Mouse (Mus musculus) cortical plate, adult 2 months (tissue): ENCODE measurements around the gene Flvcr2. TPM values are rescaled to one million over a fixed set of nuclear protein-coding genes. Genes with fewer than 3 reads are reported as not detected.
"Not testable (repeated sequence)": the region's sequence is repeated elsewhere in the genome, so short reads cannot be mapped to it uniquely, and the experiment has no call there.

Experiments used
- H3K27ac ChIP-seq: fragments of 200-500 bp; 2 replicates; pipeline ENCODE4 v1.5.1; 2012; ENCODE audit warnings: low read length, control low read depth, inconsistent platforms; ENCODE audit not compliant: insufficient read depth
- H3K4me1 ChIP-seq: fragments of 200-500 bp; 2 replicates; pipeline ENCODE4 v1.6.1; 2011; ENCODE audit warnings: low read length; ENCODE audit not compliant: control insufficient read depth, insufficient read depth
- H3K4me3 ChIP-seq: fragments of 200-500 bp; 2 replicates; pipeline ENCODE4 v1.5.1; 2011; ENCODE audit warnings: mild to moderate bottlenecking, low read length, control low read depth; ENCODE audit not compliant: insufficient read depth
- CTCF ChIP-seq: fragments of 200-500 bp; IDR thresholded peaks from 2 replicates; pipeline ENCODE4 v1.5.1; 2011; ENCODE audit warnings: mild to moderate bottlenecking, control low read depth, low read length; ENCODE audit not compliant: insufficient read depth; ENCODE audit errors: extremely low read depth
- POLR2A ChIP-seq: fragments of 200-500 bp; IDR thresholded peaks from 2 replicates; pipeline ENCODE4 v1.6.1; 2011; ENCODE audit warnings: mild to moderate bottlenecking, low read length, control low read depth; ENCODE audit not compliant: insufficient read depth; ENCODE audit errors: extremely low read depth
- polyA plus RNA-seq: library from polyadenylated mRNA; depleted of rRNA; stranded (reverse); fragments of >200 nt; gene quantifications from 2 replicates; pipeline ENCODE4 v1.2.3, GENCODE M21; 2012; rRNA removed

Gene Flvcr2
- 3.3 and 4.3 TPM in 2 replicates for polyA plus RNA-seq

GRCm38 (mm10) chr12:85745827-85746695, at the start of gene Flvcr2:
Flvcr2 (plus strand) TSS chr12:85746539.
- H3K27ac ChIP-seq, result no peak within 1 kb of the TSS
- peak; percentile 88 for TF ChIP-seq CTCF
- TF ChIP-seq POLR2A, result 0 out of 2 replicates have a peak, but pooled peaks have one; percentile 15
- no peaks in the 10 kb centered on the region for H3K4me1 ChIP-seq
- H3K4me3 ChIP-seq, result peak within 1 kb of the TSS; percentile 53

GRCm38 (mm10) chr12:85698179-85698578, 48.2 kb upstream of the Flvcr2 start:
- not testable (repeated sequence) for H3K4me3 ChIP-seq, H3K27ac ChIP-seq, H3K4me1 ChIP-seq

- Histone ChIP-seq H3K4me3 (no peak overlapping the region), H3K4me1 (no peaks in the 10 kb centered on the region), H3K27ac (no peak overlapping the region)
- TF ChIP-seq CTCF, result no peak
- no peak for TF ChIP-seq POLR2A
Measured at GRCm38 (mm10) chr12:85700191-85700841, 46.0 kb upstream of the Flvcr2 start.

- no peak overlapping the region for H3K27ac ChIP-seq
- H3K4me3 ChIP-seq, result no peak overlapping the region
- TF ChIP-seq POLR2A, result no peak
- TF ChIP-seq CTCF, result no peak
- H3K4me1 ChIP-seq, result no peaks in the 10 kb centered on the region
Measured at GRCm38 (mm10) chr12:85700842-85701223, 45.5 kb upstream of the Flvcr2 start.

- H3K4me1 ChIP-seq, result no peaks in the 10 kb centered on the region
- TF ChIP-seq CTCF, result no peak
- no peak for TF ChIP-seq POLR2A
- no peak overlapping the region for H3K27ac ChIP-seq
- H3K4me3 ChIP-seq, result no peak overlapping the region
Measured at GRCm38 (mm10) chr12:85702166-85703055, 43.9 kb upstream of the Flvcr2 start.

- Histone ChIP-seq H3K4me1 (no peaks in the 10 kb centered on the region), H3K4me3 (no peak overlapping the region), H3K27ac (no peak overlapping the region)
- TF ChIP-seq CTCF (no peak), POLR2A (no peak)
Measured at GRCm38 (mm10) chr12:85703507-85703906, 42.8 kb upstream of the Flvcr2 start.

- no peak overlapping the region for H3K4me3 ChIP-seq
- no peaks in the 10 kb centered on the region for H3K4me1 ChIP-seq
- no peak for TF ChIP-seq CTCF
- no peak for TF ChIP-seq POLR2A
- no peak overlapping the region for H3K27ac ChIP-seq
Measured at GRCm38 (mm10) chr12:85704566-85704965, 41.8 kb upstream of the Flvcr2 start.

GRCm38 (mm10) chr12:85705002-85705830, 41.1 kb upstream of the Flvcr2 start:
- H3K27ac ChIP-seq, result no peak overlapping the region
- H3K4me1 ChIP-seq, result no peaks in the 10 kb centered on the region
- H3K4me3 ChIP-seq, result peak overlapping the region; percentile 18
- TF ChIP-seq POLR2A, result peak; percentile 22; the same call in 1 of the 2 replicates
- TF ChIP-seq CTCF, result no peak
